Mouse (Mus musculus): ENCODE results near the gene Pex19.

Gene Pex19

DNA sequence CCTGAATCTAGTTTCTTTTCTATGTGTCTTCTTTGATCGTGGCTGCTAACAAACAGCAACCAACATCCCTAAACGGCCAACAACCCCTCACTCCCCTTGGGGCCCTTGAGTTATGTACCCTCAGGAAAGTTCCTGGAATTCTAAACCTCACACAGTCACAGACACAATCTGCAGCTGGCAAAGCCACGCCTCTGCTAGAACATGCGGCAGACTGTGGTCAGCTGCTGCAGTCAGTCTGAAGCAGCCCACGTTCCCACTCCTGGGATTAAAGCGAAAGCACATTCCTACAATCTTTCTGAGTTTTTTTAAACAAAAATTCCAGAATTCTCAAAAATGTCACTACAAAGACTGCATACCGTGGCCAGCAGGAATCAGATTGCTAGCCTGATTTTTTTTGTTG is 7.0 kb downstream of the Pex19 start:
- in situ Hi-C loops (cut with MseI, MboI) = no loop called here

DNA sequence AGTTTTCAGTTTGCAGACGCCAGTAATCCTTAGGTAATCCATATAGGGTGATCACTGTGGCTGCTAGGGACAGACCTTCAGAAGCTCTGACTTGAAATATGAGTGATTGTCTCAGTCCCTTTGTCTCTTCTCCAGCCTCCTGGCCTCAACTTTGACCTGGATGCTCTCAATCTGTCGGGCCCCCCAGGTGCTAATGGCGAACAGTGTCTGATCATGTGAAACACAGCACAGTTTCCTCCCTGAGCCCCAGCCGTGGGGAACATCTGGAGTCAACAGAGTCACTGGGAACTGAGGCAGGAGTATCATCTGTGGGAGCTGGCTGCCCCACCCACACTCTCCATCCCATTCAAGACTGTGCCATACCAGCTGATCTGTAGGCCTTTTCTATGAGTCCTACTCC is 7.5 kb downstream of the Pex19 start:
- in situ Hi-C loops (cut with MseI, MboI) = no loop called here

DNA sequence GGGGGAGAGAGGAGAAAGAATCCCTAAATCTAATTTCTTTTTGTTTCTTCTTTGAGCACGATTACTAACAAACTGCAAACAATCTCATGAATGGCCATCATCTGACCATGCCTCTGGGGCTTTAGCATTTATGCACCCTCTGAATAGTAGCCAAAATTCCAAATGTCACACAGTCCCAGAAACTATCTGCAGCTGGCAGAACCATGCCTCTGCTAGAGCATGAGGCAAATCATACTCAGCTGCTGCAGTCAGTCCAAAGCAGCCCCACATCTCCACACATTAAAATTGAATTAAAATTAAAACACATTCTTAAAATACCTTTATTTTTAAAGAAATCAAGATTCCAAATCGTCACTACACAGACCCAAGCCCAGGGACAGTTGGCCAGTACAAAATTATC is 13.6 kb downstream of the Pex19 start:
- in situ Hi-C loops (cut with MseI, MboI) = no loop called here

DNA sequence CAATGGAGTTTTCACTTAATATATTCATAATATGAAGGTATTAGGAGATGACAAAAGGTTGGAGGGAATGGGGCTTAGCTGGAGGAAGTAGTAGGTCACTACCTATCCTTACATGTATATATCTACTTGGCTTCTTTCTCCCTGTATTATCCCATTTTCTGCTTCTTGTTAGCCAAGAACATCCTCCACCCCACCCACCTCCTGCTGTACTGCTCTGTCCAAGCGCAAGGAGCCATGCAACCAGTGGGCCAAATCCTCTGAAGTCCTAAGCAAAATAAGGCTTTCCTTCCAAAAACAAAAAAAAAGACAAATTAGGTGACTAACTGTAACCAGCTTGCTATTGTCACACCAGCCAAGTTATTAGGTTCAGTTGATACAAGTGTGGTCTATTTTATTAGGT is 14.3 kb downstream of the Pex19 start:
- in situ Hi-C loops (cut with MseI, MboI) = no loop called here

DNA sequence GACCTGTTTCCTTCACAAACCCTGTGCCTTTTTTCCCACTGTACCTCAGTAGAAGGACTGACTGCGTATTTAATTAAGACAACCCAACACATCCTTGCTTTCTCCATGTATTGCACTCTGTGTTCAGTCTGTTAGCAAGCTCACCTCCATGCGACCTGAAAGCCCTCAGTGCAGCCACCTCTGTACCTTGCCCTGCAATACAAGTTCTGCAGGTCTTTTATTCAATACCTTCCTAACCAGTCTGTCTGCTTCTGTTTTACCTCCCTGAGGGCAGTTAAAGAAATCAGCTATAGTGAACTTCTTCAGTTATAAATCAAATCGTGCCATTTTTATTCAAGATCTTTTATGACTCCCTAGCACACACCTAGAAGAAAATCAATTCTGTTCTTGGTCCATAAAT is 15.0 kb downstream of the Pex19 start:
- in situ Hi-C loops (cut with MseI, MboI) = no loop called here

DNA sequence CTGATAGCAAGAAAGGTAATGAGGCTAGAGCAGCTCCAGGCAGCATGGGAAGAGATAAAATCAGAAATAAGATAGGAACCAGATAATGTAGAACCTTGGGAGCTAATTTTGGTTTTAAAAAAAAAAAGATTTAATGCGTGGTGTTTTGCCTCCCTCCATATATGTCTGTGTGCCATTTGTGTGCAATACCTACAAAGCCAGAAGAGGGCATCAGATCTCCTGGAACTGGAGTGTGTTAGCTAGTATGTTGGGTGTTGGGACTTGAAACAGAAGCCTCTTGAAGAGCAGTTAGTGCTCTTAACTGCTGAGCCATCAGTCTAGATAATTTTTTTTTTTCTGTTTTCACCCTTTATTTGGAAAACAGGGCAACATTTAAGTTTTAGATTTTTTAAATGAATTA is 17.0 kb downstream of the Pex19 start:
- in situ Hi-C loops (cut with MseI, MboI) = no loop called here

DNA sequence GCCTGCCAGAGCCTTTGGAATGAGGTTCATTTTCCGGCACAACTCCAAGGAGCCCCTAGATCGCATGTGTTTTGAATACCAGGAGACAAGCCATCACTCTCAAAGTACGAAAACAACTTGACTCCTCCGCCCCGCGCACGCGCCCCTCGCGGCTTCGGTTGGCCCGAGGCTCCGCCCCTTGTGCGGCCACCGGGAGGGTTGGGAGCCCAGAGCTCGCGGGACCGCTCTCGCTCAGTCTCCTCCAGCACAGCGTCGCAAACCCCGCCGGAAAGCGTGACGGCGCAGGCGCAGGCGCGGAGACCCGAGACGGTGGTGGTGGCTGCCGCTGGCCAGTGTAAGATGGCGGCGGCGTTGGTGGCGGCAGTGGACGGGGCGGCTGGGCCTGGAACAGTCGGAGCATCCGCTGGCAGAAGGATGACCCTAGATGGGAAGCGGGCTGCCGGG is 21.3 kb downstream of the Pex19 start, which contains the start of gene Dcaf8:
Gene Dcaf8 (plus strand): TSS at position 250 of the 444 bp plus-strand sequence.
- in situ Hi-C loops (cut with MseI, MboI) = no loop called here

DNA sequence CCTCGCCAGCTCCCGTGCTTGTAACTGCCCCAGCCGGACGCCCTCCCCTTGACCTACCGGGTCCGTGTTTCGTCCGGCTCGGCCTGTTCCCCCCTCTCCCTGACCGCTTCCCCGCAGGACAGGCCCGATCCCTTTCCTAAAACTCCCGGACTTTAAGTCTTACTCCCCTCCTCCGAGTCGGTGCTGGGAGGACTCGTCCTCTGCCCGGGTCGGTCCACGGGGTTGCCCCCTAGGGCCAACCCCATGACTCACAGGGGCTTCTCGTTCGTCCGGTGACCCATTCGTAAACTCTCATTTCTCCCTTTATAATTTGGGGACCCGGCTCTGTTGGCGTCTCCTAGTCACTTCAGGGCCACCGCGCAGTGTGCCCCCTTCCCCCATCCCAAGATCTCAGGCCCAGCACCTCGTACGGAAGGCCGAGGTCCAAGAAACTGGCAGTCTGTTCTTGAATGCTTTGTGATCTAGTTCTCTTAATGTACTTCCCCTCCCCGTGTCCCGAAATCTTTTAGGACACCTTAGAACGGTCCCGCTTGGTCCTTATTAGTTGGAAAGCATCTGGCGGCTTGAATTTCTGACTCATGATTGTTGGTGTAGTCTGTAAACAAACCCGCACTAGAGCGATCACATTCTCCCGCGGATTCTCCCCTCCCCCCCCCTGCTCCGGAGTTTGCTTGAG is 21.9 kb downstream of the Pex19 start:
- in situ Hi-C loops (cut with MseI, MboI) = no loop called here

DNA sequence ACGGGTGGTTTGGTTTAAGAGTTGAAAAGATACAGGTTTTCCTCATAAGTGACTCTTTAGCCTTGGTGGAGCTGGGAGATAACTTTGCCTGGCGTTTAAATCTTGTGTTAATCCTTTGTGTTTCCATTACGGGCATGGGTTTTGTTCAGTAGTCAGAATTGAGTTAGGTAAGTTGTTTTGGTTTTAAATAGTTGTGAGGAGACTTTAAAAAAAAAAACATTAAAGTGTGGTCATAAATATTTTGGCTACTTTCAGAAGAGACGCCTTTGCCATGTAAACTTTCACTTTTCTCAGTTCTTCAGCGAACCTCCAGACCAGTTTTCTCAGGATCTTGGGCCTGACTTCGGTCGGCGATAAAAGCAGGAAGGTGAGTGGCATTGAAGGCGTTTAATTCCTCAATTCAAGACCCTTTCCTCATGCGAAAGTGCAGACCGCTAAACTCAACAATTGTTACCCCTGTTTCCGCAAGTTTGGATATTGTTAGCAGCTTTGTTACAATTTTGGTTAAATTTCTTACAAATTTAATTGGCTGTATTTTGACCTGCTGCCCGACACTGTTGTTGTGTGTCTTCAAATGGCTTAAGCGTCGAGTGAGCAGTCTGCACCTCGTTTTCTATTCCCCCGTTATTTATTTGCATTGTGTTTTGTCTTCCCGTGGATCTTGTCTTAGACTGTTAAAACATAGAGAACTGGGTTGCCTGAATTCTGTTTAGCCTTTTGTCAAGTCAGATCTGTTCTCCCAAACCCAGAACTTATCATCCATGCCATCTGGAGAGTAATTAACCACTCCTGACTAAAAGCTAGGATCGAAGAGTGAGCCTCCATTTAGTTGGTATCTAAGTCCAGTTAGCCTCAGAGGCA is 22.6 kb downstream of the Pex19 start:
- in situ Hi-C loops (cut with MseI, MboI) = no loop called here

DNA sequence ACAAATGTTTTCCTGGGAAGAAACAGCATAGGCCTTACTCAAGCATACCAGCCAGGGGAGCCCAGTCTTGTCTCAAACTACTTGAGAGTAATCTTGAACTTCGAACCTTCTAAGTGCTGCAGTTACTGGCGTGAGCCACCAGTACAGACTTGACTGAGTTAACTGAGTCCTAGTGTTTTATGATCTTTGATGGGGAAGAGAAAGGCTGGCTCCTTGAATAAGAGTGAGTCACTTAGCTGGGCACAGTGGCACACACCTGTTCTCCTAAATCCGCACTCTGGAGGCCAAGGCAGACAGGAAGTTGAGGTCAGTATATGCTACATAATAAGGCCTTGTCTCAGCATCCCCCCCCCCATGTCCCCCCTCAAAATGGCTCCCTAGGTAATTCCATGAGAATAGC is 28.0 kb downstream of the Pex19 start:
- in situ Hi-C loops (cut with MseI, MboI) = no loop called here

DNA sequence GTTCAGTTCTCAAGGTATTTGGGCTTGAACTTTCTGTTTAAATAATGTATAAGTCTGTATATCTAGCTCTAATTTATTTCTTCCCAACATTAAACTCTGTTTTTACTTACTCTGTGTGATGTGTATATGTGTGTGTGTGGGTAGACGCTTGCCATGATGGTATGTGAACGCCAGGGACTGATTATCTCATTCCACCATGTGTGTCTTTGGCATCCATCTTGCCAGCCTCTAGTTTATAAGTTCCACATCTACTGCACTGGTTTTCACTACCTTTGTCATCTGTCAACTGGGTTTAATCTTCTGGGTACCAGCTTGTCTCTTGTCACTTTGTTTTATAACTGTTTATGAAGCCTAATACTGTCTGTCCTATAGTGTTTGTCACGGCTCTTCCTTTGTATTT is 29.0 kb downstream of the Pex19 start:
- in situ Hi-C loops (cut with MseI, MboI) = no loop called here

DNA sequence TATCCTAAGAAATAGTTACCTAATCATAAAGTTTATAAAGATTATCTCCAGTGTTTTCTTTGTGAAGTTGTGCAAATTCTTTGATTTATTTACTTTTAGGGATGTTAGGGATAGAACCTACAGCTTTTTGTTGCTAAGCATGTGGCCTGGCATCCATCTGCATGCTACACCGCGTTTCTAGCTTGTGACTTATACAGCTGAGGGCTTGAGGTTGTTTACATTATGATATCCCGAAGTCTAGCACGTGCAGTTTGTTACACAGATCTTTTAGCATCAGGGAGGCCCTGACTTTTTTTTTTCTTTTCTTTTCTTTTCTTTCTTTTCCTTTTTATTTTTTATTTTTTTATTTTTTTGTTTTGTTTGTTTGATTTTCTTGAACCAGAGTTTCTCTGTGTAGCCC is 33.4 kb downstream of the Pex19 start:
- in situ Hi-C loops (cut with MseI, MboI) = no loop called here

DNA sequence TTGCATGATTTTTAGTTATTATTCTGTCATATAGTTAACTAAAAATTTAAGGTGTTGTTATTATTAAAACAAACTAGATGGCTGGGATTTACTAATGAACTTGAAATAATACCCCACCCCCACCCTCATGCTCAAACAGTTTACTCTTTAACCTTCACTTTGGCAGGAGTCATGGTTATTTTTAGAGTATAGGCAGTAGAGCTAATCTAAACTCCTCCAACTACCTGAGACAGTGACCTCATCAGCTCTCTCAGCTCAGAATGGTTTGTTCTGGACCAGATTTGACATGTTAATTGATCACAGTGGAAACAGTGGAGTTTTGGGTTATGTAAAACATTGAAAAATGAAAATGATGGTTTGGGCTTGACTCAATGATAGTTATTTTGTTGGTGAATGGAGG is 34.0 kb downstream of the Pex19 start:
- in situ Hi-C loops (cut with MseI, MboI) = no loop called here

DNA sequence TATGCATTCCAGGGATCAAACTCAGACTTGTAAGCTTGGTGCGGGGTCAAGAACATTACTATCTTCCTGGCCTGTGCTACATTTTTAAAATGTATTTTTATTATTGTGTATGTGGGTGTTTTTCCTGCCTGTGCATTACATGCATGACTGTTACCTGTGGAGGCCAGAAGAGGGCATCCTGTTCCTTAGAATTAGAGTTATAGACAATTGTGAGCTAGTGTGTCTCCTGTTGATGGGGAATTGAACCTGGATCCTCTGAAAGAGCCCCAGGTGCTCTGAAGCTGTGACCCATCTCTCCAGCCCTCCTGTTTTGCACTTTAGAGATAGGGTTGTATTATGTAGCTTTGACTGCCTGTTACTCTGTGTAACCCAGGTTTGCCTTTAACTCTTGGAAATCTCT is 35.5 kb downstream of the Pex19 start:
- in situ Hi-C loops (cut with MseI, MboI) = no loop called here

DNA sequence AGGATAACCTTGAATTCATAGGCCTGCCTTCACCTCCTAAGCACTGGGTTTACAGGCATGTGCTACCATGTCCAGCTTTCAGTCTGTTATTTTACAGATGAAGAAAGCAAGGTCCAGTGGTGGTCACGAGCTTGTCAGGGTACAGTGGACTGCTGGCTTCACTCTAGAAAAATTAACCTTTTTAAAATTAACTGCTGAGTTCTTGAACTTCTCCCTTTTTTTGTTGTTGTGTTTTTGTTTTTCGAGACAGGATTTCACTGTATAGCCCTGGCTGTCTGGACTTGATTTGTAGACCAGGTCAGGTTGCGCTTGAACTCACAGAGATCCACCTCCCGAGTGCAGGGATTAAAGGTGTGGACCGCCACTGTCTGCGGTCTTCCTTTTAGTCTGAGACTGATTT is 36.4 kb downstream of the Pex19 start:
- in situ Hi-C loops (cut with MseI, MboI) = no loop called here

DNA sequence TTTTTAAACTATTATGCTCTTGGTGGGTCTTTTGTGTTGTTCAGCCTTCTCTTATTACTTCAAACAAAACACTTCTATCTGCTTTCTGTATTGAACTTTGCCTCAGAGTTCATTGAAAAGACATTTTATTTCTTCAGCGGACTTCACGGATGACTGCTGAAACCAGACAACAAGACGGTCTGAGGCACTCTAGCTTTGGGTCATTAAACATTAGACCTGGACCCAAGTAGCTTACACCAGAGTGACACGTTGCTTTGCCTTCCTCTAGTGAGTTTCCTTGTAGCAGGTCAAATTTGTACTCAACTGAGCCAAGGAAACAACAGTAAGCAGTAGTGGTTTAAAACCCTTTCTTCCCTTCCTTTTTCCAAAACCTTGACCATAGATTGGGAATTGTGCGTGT is 41.4 kb downstream of the Pex19 start:
- in situ Hi-C loops (cut with MseI, MboI) = no loop called here

DNA sequence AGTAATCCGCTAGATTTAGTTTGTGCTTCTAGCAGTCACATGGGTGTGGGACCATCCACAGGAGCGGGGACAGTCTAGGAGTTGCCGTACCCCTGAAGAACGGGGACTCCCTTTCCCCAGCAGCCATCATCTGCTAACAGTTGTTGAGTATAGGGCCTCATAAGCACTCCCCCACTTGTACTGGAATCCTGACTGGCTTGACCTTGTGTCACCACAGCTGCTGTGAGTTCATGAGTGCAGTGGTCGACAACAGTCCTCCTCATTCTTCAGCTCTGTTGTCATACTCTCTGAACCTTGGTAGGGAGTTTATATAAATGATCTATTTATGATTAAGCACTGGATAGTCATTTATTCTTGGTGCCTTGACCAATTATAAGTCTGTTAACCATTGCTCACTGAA is 43.3 kb downstream of the Pex19 start:
- in situ Hi-C loops (cut with MseI, MboI) = no loop called here

DNA sequence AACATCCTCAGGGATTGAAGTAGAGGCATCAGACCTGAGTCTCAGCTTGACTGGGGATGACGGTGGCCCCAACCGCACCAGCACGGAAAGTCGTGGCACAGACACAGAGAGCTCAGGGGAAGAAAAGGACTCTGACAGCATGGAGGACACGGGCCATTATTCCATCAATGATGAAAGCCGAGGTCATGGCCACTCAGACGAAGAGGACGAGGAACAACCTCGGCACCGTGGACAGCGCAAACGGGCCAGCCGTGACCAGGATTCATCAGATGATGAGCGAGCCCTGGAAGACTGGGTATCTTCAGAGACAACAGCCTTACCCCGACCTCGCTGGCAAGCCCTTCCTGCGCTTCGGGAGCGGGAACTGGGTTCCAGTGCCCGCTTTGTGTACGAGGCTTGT is 45.8 kb downstream of the Pex19 start:
- in situ Hi-C loops (cut with MseI, MboI) = no loop called here

DNA sequence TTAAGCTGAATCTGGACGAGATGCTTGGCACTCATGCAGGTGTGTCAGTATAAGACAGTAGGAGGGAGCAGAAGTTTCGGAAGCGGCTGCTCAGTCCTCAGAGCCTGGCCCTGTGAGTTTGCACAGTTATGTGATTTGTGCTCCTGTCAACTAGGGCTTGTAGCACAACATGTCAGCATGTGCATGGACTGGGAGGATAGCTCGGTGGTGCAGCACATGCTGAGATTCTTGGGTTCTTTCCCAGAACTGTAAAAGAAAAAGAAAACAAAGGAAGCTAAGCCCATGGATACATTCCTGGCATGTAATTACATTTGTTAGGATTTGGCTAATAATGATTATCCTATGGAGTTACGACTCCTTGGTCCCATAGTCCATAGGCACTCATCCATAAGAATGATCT is 46.6 kb downstream of the Pex19 start:
- in situ Hi-C loops (cut with MseI, MboI) = no loop called here

DNA sequence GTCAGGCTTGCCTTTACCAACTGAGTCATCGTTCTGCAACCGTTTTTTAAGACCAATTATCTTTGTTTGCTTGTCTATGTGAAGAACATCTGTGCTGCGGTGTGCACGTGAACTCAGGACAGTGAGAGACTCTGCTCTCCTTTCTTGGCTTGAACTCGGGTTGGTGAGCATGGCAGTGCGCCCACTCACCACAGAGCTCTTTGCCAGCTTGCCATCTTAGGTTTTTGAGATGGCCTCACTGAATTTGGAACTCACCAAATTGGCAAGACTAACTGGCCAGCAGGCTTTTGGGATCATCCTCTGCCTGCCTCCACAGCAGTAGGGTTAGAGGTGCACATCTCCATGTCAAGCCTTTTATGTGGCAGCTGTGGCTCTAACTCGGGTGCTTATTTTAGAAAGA is 51.2 kb downstream of the Pex19 start:
- in situ Hi-C loops (cut with MseI, MboI) = no loop called here

DNA sequence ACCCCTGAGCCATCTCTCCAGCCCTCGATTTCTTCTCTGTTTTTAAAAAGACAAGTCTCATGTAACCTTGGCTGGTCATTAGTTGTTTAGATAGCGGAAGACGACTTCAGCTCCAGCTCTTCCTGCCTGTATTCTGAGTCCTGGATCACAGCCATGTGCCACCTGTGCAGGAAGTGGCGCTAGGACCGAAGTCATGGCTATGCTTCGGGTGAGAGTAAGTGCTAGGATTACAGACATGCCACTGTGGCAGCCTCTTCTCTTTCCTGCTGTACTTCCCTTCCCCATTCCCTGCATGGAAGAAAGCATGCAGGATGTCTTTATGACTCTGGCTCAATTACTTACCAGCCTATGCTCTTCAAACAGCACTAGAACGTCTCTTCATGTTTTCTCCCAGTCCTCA is 52.5 kb downstream of the Pex19 start:
- in situ Hi-C loops (cut with MseI, MboI) = no loop called here

DNA sequence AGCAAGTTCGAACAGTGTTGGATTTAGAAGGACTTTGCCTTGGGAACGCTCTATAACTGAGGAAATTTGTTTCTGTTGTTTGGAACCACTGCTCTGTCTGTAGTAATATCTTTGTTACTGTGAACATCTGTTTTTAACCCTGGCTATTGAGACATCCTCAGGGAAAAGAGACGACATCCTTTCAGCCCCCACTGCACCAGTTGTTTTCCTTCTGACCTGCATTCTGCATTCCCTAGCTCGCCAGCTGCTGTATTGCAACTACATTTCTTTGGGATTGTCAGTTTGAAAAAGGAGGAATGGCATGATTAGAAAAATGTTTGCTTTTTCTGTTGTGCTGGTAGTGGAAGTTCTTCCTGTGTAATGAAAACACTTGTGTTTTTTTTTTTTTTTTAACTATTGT is 54.3 kb downstream of the Pex19 start:
- in situ Hi-C loops (cut with MseI, MboI) = no loop called here

DNA sequence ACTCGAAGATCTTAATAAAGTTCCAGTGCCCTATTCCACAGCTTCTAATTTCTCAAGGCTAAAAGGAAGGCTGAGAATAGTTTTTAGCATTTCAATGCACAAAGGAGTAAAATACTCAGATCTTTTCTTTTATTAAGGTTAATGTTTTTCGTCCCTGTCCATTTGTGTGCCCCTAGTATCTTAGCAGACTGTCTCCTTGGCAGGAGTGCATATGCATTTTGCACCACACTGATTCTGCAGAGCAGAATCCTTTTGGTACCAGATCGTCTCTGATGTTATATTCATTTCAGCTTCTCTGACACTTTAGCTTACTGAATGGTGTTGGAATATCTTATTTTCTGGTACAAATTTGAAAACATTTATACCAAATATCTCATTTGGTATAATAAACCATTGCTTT is 55.2 kb downstream of the Pex19 start:
- in situ Hi-C loops (cut with MseI, MboI) = no loop called here
